Mouse (Mus musculus): ENCODE measurements at regions not wholly inside any gene's neighbourhood (a gene's known extent, or its start where the extent isn't known, plus 50 kb on each side); places are given as distances from the start of the nearest gene placed in this dataset.

- H3K27me3 ChIP-seq (ENCODE audit: control insufficient read depth, insufficient read depth, low read length) = 0 out of 2 replicates have a peak, but pooled peaks cover 2% of the 10 kb centered on the region
- H3K9ac ChIP-seq (ENCODE audit: low read depth, low read length) = no peak overlapping the region
- no peaks in the 10 kb centered on the region for H3K36me3 ChIP-seq (ENCODE audit: control insufficient read depth, insufficient read depth, low read length)
- H3K4me3 ChIP-seq (ENCODE audit: low read depth, low read length) = no peak overlapping the region
- no peaks in the 10 kb centered on the region for H3K9me3 ChIP-seq (ENCODE audit: control insufficient read depth, low read length)
- 92% methylated on average over 4 of the region's 4 CpGs for WGBS
- no peak for DNase-seq (ENCODE audit: low spot score)
- ATAC-seq (ENCODE audit: low FRiP score) = no peak
- peaks cover 5% of the 10 kb centered on the region; the same call in 1 of the 2 replicates for H3K4me1 ChIP-seq (replicated peaks; ENCODE audit: control insufficient read depth, insufficient read depth, low read length)
- no peak overlapping the region for H3K27ac ChIP-seq (ENCODE audit: low read depth, low read length)
- no peak overlapping the region for H3K4me2 ChIP-seq (replicated peaks; ENCODE audit: low read depth, low read length)
Observed at GRCm38 (mm10) chr13:52009231-52009630, 162.8 kb downstream of the Gadd45g start.

- Histone ChIP-seq H3K36me3 (ENCODE audit: control insufficient read depth, insufficient read depth, low read length) (no peaks in the 10 kb centered on the region), H3K4me3 (ENCODE audit: low read depth, low read length) (no peak overlapping the region), H3K4me1 (replicated peaks; ENCODE audit: control insufficient read depth, insufficient read depth, low read length) (peaks cover 5% of the 10 kb centered on the region; the same call in 1 of the 2 replicates), H3K4me2 (replicated peaks; ENCODE audit: low read depth, low read length) (no peak overlapping the region), H3K9ac (ENCODE audit: low read depth, low read length) (no peak overlapping the region), H3K27me3 (ENCODE audit: control insufficient read depth, insufficient read depth, low read length) (no peaks in the 10 kb centered on the region), H3K27ac (ENCODE audit: low read depth, low read length) (no peak overlapping the region), H3K9me3 (ENCODE audit: control insufficient read depth, low read length) (no peaks in the 10 kb centered on the region)
- 88% methylated on average over 6 of the region's 6 CpGs for WGBS
- DNase-seq (ENCODE audit: low spot score) = no peak
- no peak for ATAC-seq (ENCODE audit: low FRiP score)
Observed at GRCm38 (mm10) chr13:52009766-52010165, 163.3 kb downstream of the Gadd45g start.

GRCm38 (mm10) chr13:52011001-52011400, 164.5 kb downstream of the Gadd45g start:
- Histone ChIP-seq H3K9me3 (ENCODE audit: control insufficient read depth, low read length) (no peaks in the 10 kb centered on the region), H3K4me1 (replicated peaks; ENCODE audit: control insufficient read depth, insufficient read depth, low read length) (peaks cover 5% of the 10 kb centered on the region; the same call in 1 of the 2 replicates), H3K4me2 (replicated peaks; ENCODE audit: low read depth, low read length) (no peak overlapping the region), H3K27ac (ENCODE audit: low read depth, low read length) (no peak overlapping the region), H3K9ac (ENCODE audit: low read depth, low read length) (no peak overlapping the region), H3K27me3 (ENCODE audit: control insufficient read depth, insufficient read depth, low read length) (no peaks in the 10 kb centered on the region), H3K36me3 (ENCODE audit: control insufficient read depth, insufficient read depth, low read length) (no peaks in the 10 kb centered on the region), H3K4me3 (ENCODE audit: low read depth, low read length) (no peak overlapping the region)
- WGBS = 79% methylated on average over 3 of the region's 3 CpGs
- no peak for ATAC-seq (ENCODE audit: low FRiP score)
- DNase-seq (ENCODE audit: low spot score) = no peak

- DNase-seq (ENCODE audit: low spot score) = no peak
- WGBS = 71% methylated on average over 1 of the region's 1 CpGs
- Histone ChIP-seq H3K9me3 (ENCODE audit: control insufficient read depth, low read length) (no peaks in the 10 kb centered on the region), H3K27me3 (ENCODE audit: control insufficient read depth, insufficient read depth, low read length) (no peaks in the 10 kb centered on the region), H3K27ac (ENCODE audit: low read depth, low read length) (no peak overlapping the region), H3K4me3 (ENCODE audit: low read depth, low read length) (no peak overlapping the region), H3K36me3 (ENCODE audit: control insufficient read depth, insufficient read depth, low read length) (no peaks in the 10 kb centered on the region), H3K4me2 (replicated peaks; ENCODE audit: low read depth, low read length) (no peak overlapping the region), H3K4me1 (replicated peaks; ENCODE audit: control insufficient read depth, insufficient read depth, low read length) (peaks cover 5% of the 10 kb centered on the region; the same call in 1 of the 2 replicates), H3K9ac (ENCODE audit: low read depth, low read length) (no peak overlapping the region)
- no peak for ATAC-seq (ENCODE audit: low FRiP score)
Observed at GRCm38 (mm10) chr13:52013182-52013581, 166.7 kb downstream of the Gadd45g start.

- Histone ChIP-seq H3K4me2 (replicated peaks; ENCODE audit: low read depth, low read length) (no peak overlapping the region), H3K9ac (ENCODE audit: low read depth, low read length) (no peak overlapping the region), H3K9me3 (ENCODE audit: control insufficient read depth, low read length) (no peaks in the 10 kb centered on the region), H3K4me3 (ENCODE audit: low read depth, low read length) (no peak overlapping the region), H3K4me1 (replicated peaks; ENCODE audit: control insufficient read depth, insufficient read depth, low read length) (peaks cover 5% of the 10 kb centered on the region; the same call in 1 of the 2 replicates), H3K36me3 (ENCODE audit: control insufficient read depth, insufficient read depth, low read length) (no peaks in the 10 kb centered on the region), H3K27me3 (ENCODE audit: control insufficient read depth, insufficient read depth, low read length) (no peaks in the 10 kb centered on the region), H3K27ac (ENCODE audit: low read depth, low read length) (no peak overlapping the region)
- WGBS = 46% methylated on average over 2 of the region's 2 CpGs
- ATAC-seq (ENCODE audit: low FRiP score) = no peak
- DNase-seq (ENCODE audit: low spot score) = no peak
Observed at GRCm38 (mm10) chr13:52013757-52014156, 167.3 kb downstream of the Gadd45g start.

GRCm38 (mm10) chr13:52014566-52014965, 168.1 kb downstream of the Gadd45g start:
- H3K27me3 ChIP-seq (ENCODE audit: control insufficient read depth, insufficient read depth, low read length) = no peaks in the 10 kb centered on the region
- peak; percentile 68 for ATAC-seq (ENCODE audit: low FRiP score)
- peak; percentile 51 for DNase-seq (ENCODE audit: low spot score)
- H3K4me2 ChIP-seq (replicated peaks; ENCODE audit: low read depth, low read length) = no peak overlapping the region
- WGBS = 49% methylated on average over 7 of the region's 7 CpGs
- peaks cover 5% of the 10 kb centered on the region; the same call in 1 of the 2 replicates for H3K4me1 ChIP-seq (replicated peaks; ENCODE audit: control insufficient read depth, insufficient read depth, low read length)
- no peak overlapping the region for H3K9ac ChIP-seq (ENCODE audit: low read depth, low read length)
- H3K27ac ChIP-seq (ENCODE audit: low read depth, low read length) = peak overlapping the region; percentile 63; the same call in 1 of the 2 replicates
- H3K36me3 ChIP-seq (ENCODE audit: control insufficient read depth, insufficient read depth, low read length) = no peaks in the 10 kb centered on the region
- no peaks in the 10 kb centered on the region for H3K9me3 ChIP-seq (ENCODE audit: control insufficient read depth, low read length)
- no peak overlapping the region for H3K4me3 ChIP-seq (ENCODE audit: low read depth, low read length)

GRCm38 (mm10) chr13:52015066-52015465, 168.6 kb downstream of the Gadd45g start:
- peak overlapping the region; percentile 63 for H3K27ac ChIP-seq (ENCODE audit: low read depth, low read length)
- H3K4me2 ChIP-seq (replicated peaks; ENCODE audit: low read depth, low read length) = no peak overlapping the region
- DNase-seq (ENCODE audit: low spot score) = peak; percentile 39
- no peaks in the 10 kb centered on the region for H3K9me3 ChIP-seq (ENCODE audit: control insufficient read depth, low read length)
- peak; percentile 83 for ATAC-seq (ENCODE audit: low FRiP score)
- peaks cover 5% of the 10 kb centered on the region; the same call in 1 of the 2 replicates for H3K4me1 ChIP-seq (replicated peaks; ENCODE audit: control insufficient read depth, insufficient read depth, low read length)
- no peak overlapping the region for H3K4me3 ChIP-seq (ENCODE audit: low read depth, low read length)
- H3K36me3 ChIP-seq (ENCODE audit: control insufficient read depth, insufficient read depth, low read length) = no peaks in the 10 kb centered on the region
- H3K9ac ChIP-seq (ENCODE audit: low read depth, low read length) = no peak overlapping the region
- 6% methylated on average over 4 of the region's 4 CpGs for WGBS
- no peaks in the 10 kb centered on the region for H3K27me3 ChIP-seq (ENCODE audit: control insufficient read depth, insufficient read depth, low read length)

GRCm38 (mm10) chr13:52015496-52015895, 169.0 kb downstream of the Gadd45g start:
- DNase-seq (ENCODE audit: low spot score) (peak; percentile 64), ATAC-seq (ENCODE audit: low FRiP score) (peak; percentile 67; the same call in 1 of the 2 replicates)
- Histone ChIP-seq H3K27ac (ENCODE audit: low read depth, low read length) (peak overlapping the region; percentile 63), H3K9me3 (ENCODE audit: control insufficient read depth, low read length) (no peaks in the 10 kb centered on the region), H3K4me2 (replicated peaks; ENCODE audit: low read depth, low read length) (no peak overlapping the region), H3K27me3 (ENCODE audit: control insufficient read depth, insufficient read depth, low read length) (no peaks in the 10 kb centered on the region), H3K36me3 (ENCODE audit: control insufficient read depth, insufficient read depth, low read length) (no peaks in the 10 kb centered on the region), H3K4me3 (ENCODE audit: low read depth, low read length) (no peak overlapping the region), H3K9ac (ENCODE audit: low read depth, low read length) (no peak overlapping the region), H3K4me1 (replicated peaks; ENCODE audit: control insufficient read depth, insufficient read depth, low read length) (peaks cover 5% of the 10 kb centered on the region; the same call in 1 of the 2 replicates)
- 15% methylated on average over 5 of the region's 5 CpGs for WGBS

GRCm38 (mm10) chr13:52017598-52018190, 171.2 kb downstream of the Gadd45g start:
- Histone ChIP-seq H3K9ac (ENCODE audit: low read depth, low read length) (no peak overlapping the region), H3K9me3 (ENCODE audit: control insufficient read depth, low read length) (no peaks in the 10 kb centered on the region), H3K4me2 (replicated peaks; ENCODE audit: low read depth, low read length) (no peak overlapping the region), H3K27ac (ENCODE audit: low read depth, low read length) (no peak overlapping the region), H3K4me1 (replicated peaks; ENCODE audit: control insufficient read depth, insufficient read depth, low read length) (peaks cover 8% of the 10 kb centered on the region; the same call in 1 of the 2 replicates), H3K36me3 (ENCODE audit: control insufficient read depth, insufficient read depth, low read length) (no peaks in the 10 kb centered on the region), H3K27me3 (ENCODE audit: control insufficient read depth, insufficient read depth, low read length) (no peaks in the 10 kb centered on the region), H3K4me3 (ENCODE audit: low read depth, low read length) (no peak overlapping the region)
- 89% methylated on average over 11 of the region's 11 CpGs for WGBS
- ATAC-seq (ENCODE audit: low FRiP score) = no peak
- no peak for DNase-seq (ENCODE audit: low spot score)

Data from hindbrain, embryonic 11.5 days (tissue).